Mouse (Mus musculus): ENCODE measurements around the gene Plekhg6.

Plekhg6 gene

GRCm38 (mm10) chr6:125355197-125355741 is 25.3 kb downstream of the Plekhg6 start:
- in situ Hi-C loops (cut with MboI; ENCODE audit: low sequenced_read_pairs), result no loop called here

- in situ Hi-C loops (cut with MboI; ENCODE audit: low sequenced_read_pairs), result no loop called here
These were observed 26.0 kb downstream of the Plekhg6 start for GRCm38 (mm10) chr6:125354352-125355151.

- in situ Hi-C loops (cut with MboI; ENCODE audit: low sequenced_read_pairs), result no loop called here
These were observed 26.9 kb downstream of the Plekhg6 start for GRCm38 (mm10) chr6:125353655-125354054.

- in situ Hi-C loops (cut with MboI; ENCODE audit: low sequenced_read_pairs), result no loop called here
These were observed 27.4 kb downstream of the Plekhg6 start for GRCm38 (mm10) chr6:125353221-125353620.

GRCm38 (mm10) chr6:125352811-125353210 is 27.8 kb downstream of the Plekhg6 start:
- in situ Hi-C loops (cut with MboI; ENCODE audit: low sequenced_read_pairs), result no loop called here

- in situ Hi-C loops (cut with MboI; ENCODE audit: low sequenced_read_pairs), result no loop called here
These were observed 28.6 kb downstream of the Plekhg6 start for GRCm38 (mm10) chr6:125352046-125352384.

GRCm38 (mm10) chr6:125351368-125352045 is 29.1 kb downstream of the Plekhg6 start:
- in situ Hi-C loops (cut with MboI; ENCODE audit: low sequenced_read_pairs), result no loop called here

- in situ Hi-C loops (cut with MboI; ENCODE audit: low sequenced_read_pairs), result no loop called here
These were observed 29.6 kb downstream of the Plekhg6 start for GRCm38 (mm10) chr6:125350995-125351324.

GRCm38 (mm10) chr6:125350231-125350994 is 30.2 kb downstream of the Plekhg6 start:
- in situ Hi-C loops (cut with MboI; ENCODE audit: low sequenced_read_pairs), result no loop called here

- in situ Hi-C loops (cut with MboI; ENCODE audit: low sequenced_read_pairs), result no loop called here
These were observed 30.9 kb downstream of the Plekhg6 start for GRCm38 (mm10) chr6:125349575-125350230.

GRCm38 (mm10) chr6:125348721-125349574 is 31.6 kb downstream of the Plekhg6 start, which contains the start of gene Tnfrsf1a:
Gene Tnfrsf1a, plus strand, starts transcription at chr6:125349362.
- in situ Hi-C loops (cut with MboI; ENCODE audit: low sequenced_read_pairs), result no loop called here

GRCm38 (mm10) chr6:125346029-125346428 is 34.6 kb downstream of the Plekhg6 start:
- in situ Hi-C loops (cut with MboI; ENCODE audit: low sequenced_read_pairs), result no loop called here

GRCm38 (mm10) chr6:125345625-125346024 is 35.0 kb downstream of the Plekhg6 start:
- in situ Hi-C loops (cut with MboI; ENCODE audit: low sequenced_read_pairs), result no loop called here

- in situ Hi-C loops (cut with MboI; ENCODE audit: low sequenced_read_pairs), result no loop called here
These were observed 35.7 kb downstream of the Plekhg6 start for GRCm38 (mm10) chr6:125344866-125345265.

- in situ Hi-C loops (cut with MboI; ENCODE audit: low sequenced_read_pairs), result no loop called here
These were observed 36.5 kb downstream of the Plekhg6 start for GRCm38 (mm10) chr6:125344084-125344483.

- in situ Hi-C loops (cut with MboI; ENCODE audit: low sequenced_read_pairs), result no loop called here
These were observed 38.4 kb downstream of the Plekhg6 start for GRCm38 (mm10) chr6:125342198-125342597.

- in situ Hi-C loops (cut with MboI; ENCODE audit: low sequenced_read_pairs), result no loop called here
These were observed 40.3 kb downstream of the Plekhg6 start for GRCm38 (mm10) chr6:125340244-125340643.

GRCm38 (mm10) chr6:125338791-125339660 is 41.6 kb downstream of the Plekhg6 start:
- in situ Hi-C loops (cut with MboI; ENCODE audit: low sequenced_read_pairs), result no loop called here

- in situ Hi-C loops (cut with MboI; ENCODE audit: low sequenced_read_pairs), result no loop called here
These were observed 46.2 kb downstream of the Plekhg6 start for GRCm38 (mm10) chr6:125334356-125334755.
